Mouse (Mus musculus): ENCODE data around the gene Aqp11. TPM values are rescaled to one million over a fixed set of nuclear protein-coding genes. Genes with fewer than 3 reads are reported as not detected.

The Aqp11 gene
- polyA plus RNA-seq, 1 experiment from 2014 or later = 20.7 TPM

DNA sequence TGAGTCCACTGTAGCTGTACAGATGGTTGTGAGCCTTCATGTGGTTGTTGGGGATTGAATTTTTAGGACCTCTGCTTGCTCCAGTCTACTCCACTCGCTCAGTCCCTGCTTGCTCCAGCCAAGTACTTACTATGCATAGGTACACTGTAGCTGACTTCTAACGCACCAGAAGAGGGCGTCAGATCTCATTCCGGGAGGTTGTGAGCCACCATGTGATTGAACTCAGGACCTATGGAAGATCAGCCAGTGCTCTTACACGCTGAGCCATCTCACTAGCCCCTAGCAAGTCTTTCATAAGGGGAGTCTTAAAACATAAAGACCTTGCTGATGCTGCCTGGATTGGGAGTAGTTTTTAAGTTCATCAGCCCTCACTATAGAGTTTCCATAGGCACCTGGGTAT lies 18.0 kb downstream of the Aqp11 start:
- H3K27ac ChIP-seq (ENCODE audit: low read length) = no peak overlapping the region
- no peak overlapping the region for H3K4me3 ChIP-seq (replicated peaks; ENCODE audit: low read length)
- H3K4me2 ChIP-seq (ENCODE audit: low read depth, low read length) = no peak overlapping the region
- H3K9ac ChIP-seq (ENCODE audit: low read length) = no peak overlapping the region
- no peaks in the 10 kb centered on the region for H3K4me1 ChIP-seq (ENCODE audit: control insufficient read depth, insufficient read depth, low read length)
- H3K36me3 ChIP-seq (ENCODE audit: control insufficient read depth, insufficient read depth, low read length) = peaks cover 14% of the 10 kb centered on the region; the same call in 1 of the 2 replicates
- no peaks in the 10 kb centered on the region for H3K27me3 ChIP-seq (ENCODE audit: control insufficient read depth, insufficient read depth, low read length)
- H3K9me3 ChIP-seq (replicated peaks; ENCODE audit: control insufficient read depth, low read length) = no peaks in the 10 kb centered on the region
- WGBS = 81% methylated on average over 5 of the region's 5 CpGs
- ATAC-seq (ENCODE audit: insufficient read depth, low FRiP score) = no peak

DNA sequence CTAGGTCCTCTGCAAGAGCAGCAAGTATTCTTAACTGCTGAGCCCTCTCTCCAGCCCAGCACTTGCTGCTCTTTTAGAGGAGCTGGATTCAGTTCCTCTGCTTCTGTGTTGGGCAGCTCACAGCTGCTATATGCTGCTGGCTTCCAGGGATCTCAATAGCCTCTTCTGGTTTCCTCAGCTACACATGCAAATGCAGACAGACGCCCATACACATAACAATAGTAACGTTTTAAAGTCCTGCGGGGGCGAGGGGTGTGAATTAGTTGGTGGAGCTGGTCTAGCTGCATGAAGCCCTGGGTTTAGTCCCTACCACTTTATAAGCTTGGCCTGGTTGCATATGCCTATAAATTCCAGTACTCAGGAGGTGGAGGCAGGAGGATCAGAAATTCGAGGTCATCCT lies 19.0 kb downstream of the Aqp11 start:
- WGBS = 84% methylated on average over 5 of the region's 5 CpGs
- H3K9me3 ChIP-seq (replicated peaks; ENCODE audit: control insufficient read depth, low read length) = no peaks in the 10 kb centered on the region
- no peak overlapping the region for H3K27ac ChIP-seq (ENCODE audit: low read length)
- H3K27me3 ChIP-seq (ENCODE audit: control insufficient read depth, insufficient read depth, low read length) = no peaks in the 10 kb centered on the region
- H3K4me1 ChIP-seq (ENCODE audit: control insufficient read depth, insufficient read depth, low read length) = no peaks in the 10 kb centered on the region
- no peak overlapping the region for H3K4me2 ChIP-seq (ENCODE audit: low read depth, low read length)
- no peak overlapping the region for H3K9ac ChIP-seq (ENCODE audit: low read length)
- H3K36me3 ChIP-seq (ENCODE audit: control insufficient read depth, insufficient read depth, low read length) = peaks cover 22% of the 10 kb centered on the region
- no peak for ATAC-seq (ENCODE audit: insufficient read depth, low FRiP score)
- no peak overlapping the region for H3K4me3 ChIP-seq (replicated peaks; ENCODE audit: low read length)

DNA sequence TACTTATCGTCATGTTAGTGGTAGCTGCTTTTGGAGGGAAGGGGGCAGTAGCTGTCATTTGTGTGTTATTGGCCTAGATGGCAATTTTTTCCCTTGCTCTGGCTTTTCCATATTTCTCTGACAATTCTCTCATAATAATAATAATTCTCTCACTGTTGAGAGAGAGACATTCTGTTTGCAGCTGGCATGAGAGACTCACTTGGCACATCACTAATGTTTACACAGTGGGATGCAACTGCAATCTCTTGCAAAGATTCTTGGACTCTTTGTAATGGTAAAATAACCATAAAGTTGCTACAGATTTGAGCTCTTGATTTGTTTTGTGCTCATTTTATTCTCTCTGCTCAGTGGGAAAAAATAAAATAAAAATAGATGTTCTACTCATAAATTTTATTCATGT lies 20.8 kb downstream of the Aqp11 start:
- ATAC-seq (ENCODE audit: insufficient read depth, low FRiP score) = no peak
- H3K4me2 ChIP-seq (ENCODE audit: low read depth, low read length) = no peak overlapping the region
- H3K9me3 ChIP-seq (replicated peaks; ENCODE audit: control insufficient read depth, low read length) = no peaks in the 10 kb centered on the region
- no peak overlapping the region for H3K27ac ChIP-seq (ENCODE audit: low read length)
- H3K4me1 ChIP-seq (ENCODE audit: control insufficient read depth, insufficient read depth, low read length) = no peaks in the 10 kb centered on the region
- H3K36me3 ChIP-seq (ENCODE audit: control insufficient read depth, insufficient read depth, low read length) = peaks cover 31% of the 10 kb centered on the region
- WGBS = 81% methylated on average over 1 of the region's 1 CpGs
- H3K4me3 ChIP-seq (replicated peaks; ENCODE audit: low read length) = no peak overlapping the region
- no peaks in the 10 kb centered on the region for H3K27me3 ChIP-seq (ENCODE audit: control insufficient read depth, insufficient read depth, low read length)
- H3K9ac ChIP-seq (ENCODE audit: low read length) = no peak overlapping the region

DNA sequence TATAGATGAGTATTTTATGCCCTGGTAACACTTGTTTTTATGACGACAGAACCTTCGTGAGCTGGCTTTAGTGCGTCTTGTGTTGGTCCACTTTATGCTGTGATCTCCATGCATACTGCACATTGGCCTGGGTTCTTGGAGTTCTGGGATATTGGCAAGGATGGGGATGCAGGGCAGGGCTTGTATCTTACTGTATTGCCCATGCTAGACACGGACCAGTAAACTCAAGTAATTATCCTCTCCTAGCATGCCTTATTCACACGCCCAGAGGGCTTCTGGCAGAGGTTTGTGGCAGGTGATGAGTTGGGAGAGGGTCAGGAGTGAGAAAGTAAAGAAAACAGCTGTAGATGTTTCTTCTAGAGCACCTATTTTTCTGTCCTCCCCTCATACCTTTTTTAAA lies 23.4 kb downstream of the Aqp11 start:
- Histone ChIP-seq H3K9ac (ENCODE audit: low read length) (no peak overlapping the region), H3K36me3 (ENCODE audit: control insufficient read depth, insufficient read depth, low read length) (peaks cover 36% of the 10 kb centered on the region), H3K4me3 (replicated peaks; ENCODE audit: low read length) (no peak overlapping the region), H3K27ac (ENCODE audit: low read length) (no peak overlapping the region), H3K27me3 (ENCODE audit: control insufficient read depth, insufficient read depth, low read length) (no peaks in the 10 kb centered on the region), H3K4me1 (ENCODE audit: control insufficient read depth, insufficient read depth, low read length) (no peaks in the 10 kb centered on the region), H3K4me2 (ENCODE audit: low read depth, low read length) (no peak overlapping the region), H3K9me3 (replicated peaks; ENCODE audit: control insufficient read depth, low read length) (no peaks in the 10 kb centered on the region)
- 95% methylated on average over 5 of the region's 5 CpGs for WGBS
- ATAC-seq (ENCODE audit: insufficient read depth, low FRiP score) = no peak

DNA sequence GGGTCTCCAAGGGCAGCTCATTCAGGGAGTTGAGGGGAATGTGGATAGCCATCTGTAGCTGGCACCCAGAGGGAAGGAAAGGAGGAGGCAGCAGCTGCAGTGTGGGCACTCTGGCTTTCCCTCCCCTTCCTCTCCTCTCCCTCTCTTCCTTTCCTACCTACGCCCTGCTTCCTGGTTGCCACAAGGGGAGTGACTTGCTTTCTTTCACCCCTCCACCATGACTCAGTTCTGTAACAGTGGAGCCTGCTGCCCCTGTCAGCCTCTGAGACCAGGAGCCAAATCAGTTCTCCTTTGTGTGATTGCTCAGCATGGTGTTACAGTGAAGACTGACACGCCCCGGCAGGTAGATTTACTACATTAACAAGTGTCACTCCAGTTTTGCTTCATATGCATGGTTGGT lies 28.9 kb downstream of the Aqp11 start:
- no peak overlapping the region for H3K9ac ChIP-seq (ENCODE audit: low read length)
- 65% methylated on average over 3 of the region's 3 CpGs for WGBS
- H3K27ac ChIP-seq (ENCODE audit: low read length) = no peak overlapping the region; the same call in 1 of the 2 replicates
- no peak overlapping the region for H3K4me3 ChIP-seq (replicated peaks; ENCODE audit: low read length)
- no peak overlapping the region for H3K4me2 ChIP-seq (ENCODE audit: low read depth, low read length)
- peaks cover 14% of the 10 kb centered on the region; the same call in 1 of the 2 replicates for H3K36me3 ChIP-seq (ENCODE audit: control insufficient read depth, insufficient read depth, low read length)
- no peaks in the 10 kb centered on the region for H3K27me3 ChIP-seq (ENCODE audit: control insufficient read depth, insufficient read depth, low read length)
- no peaks in the 10 kb centered on the region for H3K9me3 ChIP-seq (replicated peaks; ENCODE audit: control insufficient read depth, low read length)
- no peaks in the 10 kb centered on the region for H3K4me1 ChIP-seq (ENCODE audit: control insufficient read depth, insufficient read depth, low read length)
- peak; percentile 66; the same call in 1 of the 2 replicates for ATAC-seq (ENCODE audit: insufficient read depth, low FRiP score)

DNA sequence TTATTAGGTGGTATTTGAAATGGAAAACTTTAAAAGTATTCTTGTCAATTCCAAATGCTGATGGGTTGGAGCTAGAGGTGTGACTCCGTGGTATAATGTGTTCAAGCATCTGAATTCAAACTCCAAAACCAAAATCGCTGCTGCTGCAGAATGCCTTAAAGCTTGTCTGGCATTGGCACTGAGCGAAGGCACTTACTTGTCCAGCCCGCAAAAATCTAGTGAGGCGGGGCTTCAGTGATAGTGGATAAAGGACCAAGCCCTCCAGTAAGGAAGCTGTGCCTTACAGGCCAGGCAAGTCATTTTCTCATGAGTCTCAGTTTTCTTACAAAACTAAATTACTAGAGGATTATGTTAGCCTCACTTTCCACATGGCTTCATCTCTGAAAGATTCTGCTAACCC lies 30.3 kb downstream of the Aqp11 start:
- H3K36me3 ChIP-seq (ENCODE audit: control insufficient read depth, insufficient read depth, low read length) = peaks cover 10% of the 10 kb centered on the region; the same call in 1 of the 2 replicates
- no peak overlapping the region for H3K4me3 ChIP-seq (replicated peaks; ENCODE audit: low read length)
- WGBS = 81% methylated on average over 5 of the region's 5 CpGs
- no peak overlapping the region for H3K4me2 ChIP-seq (ENCODE audit: low read depth, low read length)
- no peak overlapping the region for H3K9ac ChIP-seq (ENCODE audit: low read length)
- no peaks in the 10 kb centered on the region for H3K9me3 ChIP-seq (replicated peaks; ENCODE audit: control insufficient read depth, low read length)
- no peak for ATAC-seq (ENCODE audit: insufficient read depth, low FRiP score)
- H3K27me3 ChIP-seq (ENCODE audit: control insufficient read depth, insufficient read depth, low read length) = no peaks in the 10 kb centered on the region
- no peak overlapping the region for H3K27ac ChIP-seq (ENCODE audit: low read length)
- H3K4me1 ChIP-seq (ENCODE audit: control insufficient read depth, insufficient read depth, low read length) = no peaks in the 10 kb centered on the region

DNA sequence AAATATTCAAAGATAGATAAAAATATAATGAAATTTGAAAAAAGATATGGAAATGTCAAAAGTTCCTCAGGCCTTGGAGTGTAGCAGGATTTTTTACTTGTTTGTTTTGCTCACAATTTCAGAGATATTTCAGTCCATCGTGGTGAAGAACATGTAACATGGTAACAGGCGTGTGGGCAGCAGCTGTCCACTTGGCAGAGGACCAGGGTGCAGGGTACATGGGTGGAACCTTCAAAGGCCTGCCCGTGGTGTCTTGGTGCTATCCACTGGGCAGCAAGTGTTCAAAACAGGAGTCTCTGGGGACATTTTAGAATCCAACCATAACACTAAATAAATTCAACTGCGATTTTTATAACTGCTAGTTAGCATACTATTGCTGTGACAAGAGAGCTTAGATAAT lies 31.0 kb downstream of the Aqp11 start:
- Histone ChIP-seq H3K36me3 (ENCODE audit: control insufficient read depth, insufficient read depth, low read length) (0 out of 2 replicates have a peak, but pooled peaks cover 4% of the 10 kb centered on the region), H3K4me3 (replicated peaks; ENCODE audit: low read length) (no peak overlapping the region), H3K27ac (ENCODE audit: low read length) (no peak overlapping the region), H3K9me3 (replicated peaks; ENCODE audit: control insufficient read depth, low read length) (no peaks in the 10 kb centered on the region), H3K4me1 (ENCODE audit: control insufficient read depth, insufficient read depth, low read length) (no peaks in the 10 kb centered on the region), H3K9ac (ENCODE audit: low read length) (no peak overlapping the region), H3K4me2 (ENCODE audit: low read depth, low read length) (no peak overlapping the region), H3K27me3 (ENCODE audit: control insufficient read depth, insufficient read depth, low read length) (no peaks in the 10 kb centered on the region)
- ATAC-seq (ENCODE audit: insufficient read depth, low FRiP score) = no peak
- WGBS = 82% methylated on average over 4 of the region's 4 CpGs

DNA sequence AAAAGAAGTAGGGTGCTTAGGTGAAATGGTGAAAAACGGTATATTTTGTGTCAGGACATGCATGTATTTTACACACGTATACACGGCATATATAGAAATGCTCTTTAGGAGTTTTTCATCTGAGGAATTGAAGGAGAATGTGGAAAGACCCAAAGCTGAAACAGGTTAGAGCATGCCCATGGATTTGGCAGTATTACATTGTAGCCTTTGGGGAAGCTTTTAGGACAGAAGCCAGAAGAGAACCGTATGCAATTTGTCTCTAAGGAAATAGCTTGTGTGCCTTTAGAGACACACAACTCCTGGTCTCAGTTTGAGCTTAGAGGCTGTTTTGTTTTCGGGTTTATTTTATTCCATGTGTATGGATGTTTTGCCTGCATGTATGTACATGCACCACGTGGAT lies 37.0 kb downstream of the Aqp11 start:
- Histone ChIP-seq H3K36me3 (ENCODE audit: control insufficient read depth, insufficient read depth, low read length) (no peaks in the 10 kb centered on the region; the same call in 1 of the 2 replicates), H3K27ac (ENCODE audit: low read length) (no peak overlapping the region), H3K4me1 (ENCODE audit: control insufficient read depth, insufficient read depth, low read length) (peaks cover 4% of the 10 kb centered on the region; the same call in 1 of the 2 replicates), H3K27me3 (ENCODE audit: control insufficient read depth, insufficient read depth, low read length) (no peaks in the 10 kb centered on the region), H3K4me2 (ENCODE audit: low read depth, low read length) (no peak overlapping the region), H3K4me3 (replicated peaks; ENCODE audit: low read length) (no peak overlapping the region), H3K9ac (ENCODE audit: low read length) (no peak overlapping the region), H3K9me3 (replicated peaks; ENCODE audit: control insufficient read depth, low read length) (0 out of 2 replicates have a peak, but pooled peaks cover 4% of the 10 kb centered on the region)
- ATAC-seq (ENCODE audit: insufficient read depth, low FRiP score) = no peak
- 77% methylated on average over 6 of the region's 6 CpGs for WGBS

DNA sequence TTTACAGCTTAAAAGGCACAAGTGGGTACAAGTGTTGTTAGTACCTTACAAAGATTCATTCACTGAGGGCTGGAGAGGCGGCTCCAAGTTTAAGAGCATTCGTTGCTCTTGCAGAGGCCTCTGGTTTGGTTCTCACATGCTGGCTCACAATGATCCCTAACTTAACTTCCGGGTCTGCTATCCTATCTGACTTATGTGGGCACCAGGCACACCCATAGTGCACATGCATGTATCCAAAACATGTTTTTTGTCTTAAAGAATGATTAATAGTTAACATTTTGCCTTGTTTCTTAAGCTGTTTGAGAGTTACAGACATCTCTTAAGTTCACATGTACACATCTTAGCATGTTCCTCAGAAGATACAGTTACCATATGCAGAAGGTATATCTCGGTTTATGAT lies 37.9 kb downstream of the Aqp11 start:
- Histone ChIP-seq H3K27ac (ENCODE audit: low read length) (no peak overlapping the region), H3K4me2 (ENCODE audit: low read depth, low read length) (no peak overlapping the region), H3K9me3 (replicated peaks; ENCODE audit: control insufficient read depth, low read length) (0 out of 2 replicates have a peak, but pooled peaks cover 4% of the 10 kb centered on the region), H3K4me1 (ENCODE audit: control insufficient read depth, insufficient read depth, low read length) (peaks cover 4% of the 10 kb centered on the region; the same call in 1 of the 2 replicates), H3K9ac (ENCODE audit: low read length) (no peak overlapping the region), H3K4me3 (replicated peaks; ENCODE audit: low read length) (no peak overlapping the region), H3K36me3 (ENCODE audit: control insufficient read depth, insufficient read depth, low read length) (no peaks in the 10 kb centered on the region; the same call in 1 of the 2 replicates), H3K27me3 (ENCODE audit: control insufficient read depth, insufficient read depth, low read length) (no peaks in the 10 kb centered on the region)
- WGBS = 86% methylated on average over 4 of the region's 4 CpGs
- ATAC-seq (ENCODE audit: insufficient read depth, low FRiP score) = no peak

Data from stomach, embryonic 16.5 days (tissue).